Mouse (Mus musculus) lung, postnatal 0 days (tissue): Measurements from ENCODE around the gene Lrrc61. TPM values are rescaled to one million over a fixed set of nuclear protein-coding genes. Genes with fewer than 3 reads are reported as not detected.

Experiments
- ATAC-seq: fragments of 200-750 bp; cut with Nextera tagmentation; 2 replicates; pipeline ENCODE4 v1.8.0; 2017; ENCODE audit warnings: moderate library complexity
- DNase-seq: peaks from one replicate; pipeline ENCODE4 v3.0.0-alpha.2; 2016; ENCODE audit warnings: low spot score
- H3K27ac ChIP-seq: fragments of 300-500 bp; sonication (generic); 2 replicates; pipeline ENCODE4 v1.5.1; 2014; ENCODE audit warnings: antibody characterized with exemption, mild to moderate bottlenecking, low read length, mixed read lengths
- H3K27me3 ChIP-seq: fragments of 300-500 bp; sonication (generic); replicated peaks from 2 replicates; pipeline ENCODE4 v1.6.1; 2014; ENCODE audit warnings: low read length, mixed read lengths; ENCODE audit not compliant: insufficient read depth
- H3K36me3 ChIP-seq: fragments of 300-500 bp; sonication (generic); 2 replicates; pipeline ENCODE4 v1.6.1; 2014; ENCODE audit warnings: low read length, mixed read lengths; ENCODE audit not compliant: insufficient read depth
- H3K4me1 ChIP-seq: fragments of 300-500 bp; sonication (generic); 2 replicates; pipeline ENCODE4 v1.6.1; 2014; ENCODE audit warnings: antibody characterized with exemption, low read depth, low read length, mixed read lengths; ENCODE audit not compliant: insufficient read depth
- H3K4me2 ChIP-seq: fragments of 300-500 bp; sonication (generic); replicated peaks from 2 replicates; pipeline ENCODE4 v1.6.1; 2014; ENCODE audit warnings: low read depth, mild to moderate bottlenecking, low read length, moderate library complexity, mixed read lengths
- H3K4me3 ChIP-seq: fragments of 300-500 bp; sonication (generic); 2 replicates; pipeline ENCODE4 v1.5.1; 2014; ENCODE audit warnings: low read depth, low read length
- H3K9ac ChIP-seq: fragments of 300-500 bp; sonication (generic); replicated peaks from 2 replicates; pipeline ENCODE4 v1.6.1; 2014; ENCODE audit warnings: low read depth, mild to moderate bottlenecking
- H3K9me3 ChIP-seq: fragments of 300-500 bp; sonication (generic); 2 replicates; pipeline ENCODE4 v1.6.1; 2016; ENCODE audit warnings: low read length, mixed read lengths
- CTCF ChIP-seq: IDR thresholded peaks from 2 replicates; pipeline ENCODE4 v1.5.1; 2016; ENCODE audit warnings: antibody characterized with exemption, mild to moderate bottlenecking
- EP300 ChIP-seq: IDR thresholded peaks from 2 replicates; pipeline ENCODE4 v1.6.1; 2016; ENCODE audit warnings: antibody characterized with exemption, mild to moderate bottlenecking, control low read depth
- WGBS: fragments of 180-500 bp; shearing (Covaris S2); extraction: QIAGEN DNeasy Blood & Tissue Kit; methylation state at CpG from one replicate; pipeline ENCODE4 v1.1.7; 2014; 5-methylcytosine and 5-hydroxymethylcytosine counted together
- polyA plus RNA-seq: library from polyadenylated mRNA; unstranded; fragments of >200 nt; fragmentation: Nextera tagmentation; extraction: Ambion mirVana; gene quantifications from 2 replicates; pipeline ENCODE4 v1.2.1, GENCODE M21; 2015

Gene Lrrc61
- polyA plus RNA-seq, 1 experiment from 2014 or later = 4.2 TPM

GRCm38 (mm10) chr6:48613464-48613863 is 58.9 kb downstream of the Lrrc61 start:
- TF ChIP-seq EP300 (no peak), CTCF (no peak)
- Histone ChIP-seq H3K36me3 (0 out of 2 replicates have a peak, but pooled peaks cover 10% of the 10 kb centered on the region), H3K4me2 (no peak overlapping the region), H3K9me3 (no peaks in the 10 kb centered on the region), H3K27ac (no peak overlapping the region), H3K27me3 (no peaks in the 10 kb centered on the region), H3K9ac (no peak overlapping the region), H3K4me1 (no peaks in the 10 kb centered on the region), H3K4me3 (no peak overlapping the region)
- DNase-seq (no peak), ATAC-seq (no peak)
- WGBS = 77% methylated on average over 4 of the region's 4 CpGs

- Histone ChIP-seq H3K9me3 (no peaks in the 10 kb centered on the region), H3K4me3 (no peak overlapping the region), H3K4me1 (no peaks in the 10 kb centered on the region), H3K9ac (no peak overlapping the region), H3K36me3 (0 out of 2 replicates have a peak, but pooled peaks cover 18% of the 10 kb centered on the region), H3K27me3 (no peaks in the 10 kb centered on the region), H3K27ac (no peak overlapping the region), H3K4me2 (no peak overlapping the region)
- 92% methylated on average over 5 of the region's 5 CpGs for WGBS
- TF ChIP-seq EP300 (no peak), CTCF (no peak)
- DNase-seq (no peak), ATAC-seq (no peak)
Observed at GRCm38 (mm10) chr6:48614756-48615155, 60.2 kb downstream of the Lrrc61 start.

- WGBS = 92% methylated on average over 30 of the region's 30 CpGs
- H3K27me3 ChIP-seq = no peaks in the 10 kb centered on the region
- no peak overlapping the region for H3K4me3 ChIP-seq
- no peak for ATAC-seq
- TF ChIP-seq EP300 (no peak), CTCF (no peak)
- H3K9ac ChIP-seq = no peak overlapping the region
- no peaks in the 10 kb centered on the region for H3K9me3 ChIP-seq
- H3K36me3 ChIP-seq = peaks cover 24% of the 10 kb centered on the region
- H3K4me2 ChIP-seq = no peak overlapping the region
- H3K27ac ChIP-seq = no peak overlapping the region
- DNase-seq = no peak
- H3K4me1 ChIP-seq = no peaks in the 10 kb centered on the region
Observed at GRCm38 (mm10) chr6:48620031-48620430, 65.4 kb downstream of the Lrrc61 start.

Other genes with a start within 250 kb of the Lrrc61 start
- 7.6 and 8.4 TPM in 2 replicates for gene Krba1, start 159.2 kb upstream of the Lrrc61 start, polyA plus RNA-seq
- gene Zfp467, start 109.0 kb upstream of the Lrrc61 start, polyA plus RNA-seq = 31.5 and 34.6 TPM in 2 replicates
- gene Sspo, start 106.6 kb upstream of the Lrrc61 start, polyA plus RNA-seq = 0.31 and 0.64 TPM in 2 replicates
- gene Atp6v0e2, start 17.2 kb upstream of the Lrrc61 start, polyA plus RNA-seq = 8.4 and 9.1 TPM in 2 replicates
- 301 and 319 TPM in 2 replicates for gene Rarres2, start 18.0 kb downstream of the Lrrc61 start, polyA plus RNA-seq
- gene Gm45021, start 34.8 kb downstream of the Lrrc61 start, polyA plus RNA-seq = not detected in 2 replicates
- 15.2 and 15.5 TPM in 2 replicates for gene Repin1, start 39.1 kb downstream of the Lrrc61 start, polyA plus RNA-seq
- gene Gm44965, start 39.1 kb downstream of the Lrrc61 start, polyA plus RNA-seq = not detected in 2 replicates
- 5.3 and 6.2 TPM in 2 replicates for gene Zfp775, start 47.3 kb downstream of the Lrrc61 start, polyA plus RNA-seq
- 0.30 and 0.49 TPM in 2 replicates for gene AI854703, start 72.0 kb downstream of the Lrrc61 start, polyA plus RNA-seq
- gene Gimap8, start 92.4 kb downstream of the Lrrc61 start, polyA plus RNA-seq = 8.6 and 10.8 TPM in 2 replicates
- gene Gimap9, start 121.3 kb downstream of the Lrrc61 start, polyA plus RNA-seq = 14.2 and 15.1 TPM in 2 replicates
- gene Gimap4, start 129.8 kb downstream of the Lrrc61 start, polyA plus RNA-seq = 129 and 151 TPM in 2 replicates
- gene Gimap6, start 153.4 kb downstream of the Lrrc61 start, polyA plus RNA-seq = 75.4 and 91.2 TPM in 2 replicates
- gene Gm28053, start 163.8 kb downstream of the Lrrc61 start, polyA plus RNA-seq = 2.2 and 6.0 TPM in 2 replicates
- 0.14 and 0.21 TPM in 2 replicates for gene Gimap7, start 163.8 kb downstream of the Lrrc61 start, polyA plus RNA-seq
- 61.8 and 74.6 TPM in 2 replicates for gene Gimap1, start 184.3 kb downstream of the Lrrc61 start, polyA plus RNA-seq
- gene Gimap5, start 191.4 kb downstream of the Lrrc61 start, polyA plus RNA-seq = 36.5 and 49.8 TPM in 2 replicates
- gene Gimap3, start 216.1 kb downstream of the Lrrc61 start, polyA plus RNA-seq = 0.31 and 0.61 TPM in 2 replicates